Mouse (Mus musculus): ENCODE measurements around the gene Dnajb5. TPM values are rescaled to one million over a fixed set of nuclear protein-coding genes. Genes with fewer than 3 reads are reported as not detected.

The Dnajb5 gene
- polyA plus RNA-seq, 1 experiment from 2014 or later, result 15.4 TPM

GRCm38 (mm10) chr4:42945952-42946351 is 3.7 kb upstream of the Dnajb5 start:
- 0 out of 2 replicates have a peak, but pooled peaks cover 2% of the 10 kb centered on the region for H3K27me3 ChIP-seq (replicated peaks; ENCODE audit: control insufficient read depth, insufficient read depth, low read length)
- peak; percentile 62 for DNase-seq (ENCODE audit: low spot score)

GRCm38 (mm10) chr4:42946733-42947290 is 2.8 kb upstream of the Dnajb5 start:
- H3K4me3 ChIP-seq (ENCODE audit: low read depth, low read length), result no peak overlapping the region
- no peaks in the 10 kb centered on the region for H3K9me3 ChIP-seq (ENCODE audit: control insufficient read depth, low read length)
- no peak overlapping the region for H3K27ac ChIP-seq (replicated peaks; ENCODE audit: low read depth, low read length)
- no peak overlapping the region for H3K9ac ChIP-seq (ENCODE audit: low read depth, low read length)
- 47% methylated on average over 10 of the region's 10 CpGs for WGBS
- ATAC-seq (ENCODE audit: low read depth), result no peak
- no peak overlapping the region for H3K4me2 ChIP-seq (ENCODE audit: low read depth, low read length)
- H3K4me1 ChIP-seq (ENCODE audit: control insufficient read depth, insufficient read depth, low read length), result peaks cover 17% of the 10 kb centered on the region
- no peaks in the 10 kb centered on the region for H3K36me3 ChIP-seq (ENCODE audit: control insufficient read depth, insufficient read depth, low read length)
- H3K27me3 ChIP-seq (replicated peaks; ENCODE audit: control insufficient read depth, insufficient read depth, low read length), result no peaks in the 10 kb centered on the region
- peak; percentile 29 for DNase-seq (ENCODE audit: low spot score)

More at GRCm38 (mm10) chr4:42945952-42946351, 3.7 kb upstream of the Dnajb5 start:
- Histone ChIP-seq H3K27ac (replicated peaks; ENCODE audit: low read depth, low read length) (no peak overlapping the region), H3K9ac (ENCODE audit: low read depth, low read length) (no peak overlapping the region), H3K4me2 (ENCODE audit: low read depth, low read length) (no peak overlapping the region), H3K4me3 (ENCODE audit: low read depth, low read length) (no peak overlapping the region), H3K36me3 (ENCODE audit: control insufficient read depth, insufficient read depth, low read length) (no peaks in the 10 kb centered on the region), H3K4me1 (ENCODE audit: control insufficient read depth, insufficient read depth, low read length) (peaks cover 15% of the 10 kb centered on the region), H3K9me3 (ENCODE audit: control insufficient read depth, low read length) (no peaks in the 10 kb centered on the region)
- ATAC-seq (ENCODE audit: low read depth), result no peak
- WGBS, result 10% methylated on average over 5 of the region's 5 CpGs

- 39% methylated on average over 13 of the region's 13 CpGs for WGBS
- H3K4me2 ChIP-seq (ENCODE audit: low read depth, low read length), result no peak overlapping the region
Observed at GRCm38 (mm10) chr4:42948527-42948926, 1.1 kb upstream of the Dnajb5 start.

GRCm38 (mm10) chr4:42949051-42949675 is 451 bp upstream of the Dnajb5 start:
- peak overlapping the region; percentile 93 for H3K9ac ChIP-seq (ENCODE audit: low read depth, low read length)
- H3K27ac ChIP-seq (replicated peaks; ENCODE audit: low read depth, low read length), result no peak overlapping the region; the same call in 1 of the 2 replicates
- no peaks in the 10 kb centered on the region for H3K27me3 ChIP-seq (replicated peaks; ENCODE audit: control insufficient read depth, insufficient read depth, low read length)
- H3K4me1 ChIP-seq (ENCODE audit: control insufficient read depth, insufficient read depth, low read length), result peaks cover 17% of the 10 kb centered on the region
- DNase-seq (ENCODE audit: low spot score) (no peak), ATAC-seq (ENCODE audit: low read depth) (no peak)
- peak overlapping the region; percentile 81 for H3K4me2 ChIP-seq (ENCODE audit: low read depth, low read length)
- WGBS, result 16% methylated on average over 14 of the region's 14 CpGs
- H3K36me3 ChIP-seq (ENCODE audit: control insufficient read depth, insufficient read depth, low read length), result no peaks in the 10 kb centered on the region
- peak overlapping the region; percentile 74 for H3K4me3 ChIP-seq (ENCODE audit: low read depth, low read length)
- no peaks in the 10 kb centered on the region for H3K9me3 ChIP-seq (ENCODE audit: control insufficient read depth, low read length)

More at GRCm38 (mm10) chr4:42948527-42948926, 1.1 kb upstream of the Dnajb5 start:
- peaks cover 17% of the 10 kb centered on the region for H3K4me1 ChIP-seq (ENCODE audit: control insufficient read depth, insufficient read depth, low read length)
- no peak overlapping the region for H3K27ac ChIP-seq (replicated peaks; ENCODE audit: low read depth, low read length)
- H3K9ac ChIP-seq (ENCODE audit: low read depth, low read length), result no peak overlapping the region
- H3K36me3 ChIP-seq (ENCODE audit: control insufficient read depth, insufficient read depth, low read length), result no peaks in the 10 kb centered on the region
- ATAC-seq (ENCODE audit: low read depth) (no peak), DNase-seq (ENCODE audit: low spot score) (no peak)
- no peaks in the 10 kb centered on the region for H3K27me3 ChIP-seq (replicated peaks; ENCODE audit: control insufficient read depth, insufficient read depth, low read length)
- no peaks in the 10 kb centered on the region for H3K9me3 ChIP-seq (ENCODE audit: control insufficient read depth, low read length)
- no peak overlapping the region for H3K4me3 ChIP-seq (ENCODE audit: low read depth, low read length)

- Histone ChIP-seq H3K36me3 (ENCODE audit: control insufficient read depth, insufficient read depth, low read length) (0 out of 2 replicates have a peak, but pooled peaks cover 4% of the 10 kb centered on the region), H3K27me3 (replicated peaks; ENCODE audit: control insufficient read depth, insufficient read depth, low read length) (no peaks in the 10 kb centered on the region), H3K9me3 (ENCODE audit: control insufficient read depth, low read length) (no peaks in the 10 kb centered on the region), H3K9ac (ENCODE audit: low read depth, low read length) (peak overlapping the region; percentile 93), H3K4me1 (ENCODE audit: control insufficient read depth, insufficient read depth, low read length) (peaks cover 17% of the 10 kb centered on the region), H3K27ac (replicated peaks; ENCODE audit: low read depth, low read length) (peak overlapping the region; percentile 90), H3K4me3 (ENCODE audit: low read depth, low read length) (peak overlapping the region; percentile 74), H3K4me2 (ENCODE audit: low read depth, low read length) (peak overlapping the region; percentile 81)
- peak; percentile 95 for DNase-seq (ENCODE audit: low spot score)
- ATAC-seq (ENCODE audit: low read depth), result peak; percentile 78
- 1% methylated on average over 15 of the region's 27 CpGs for WGBS
Observed at GRCm38 (mm10) chr4:42950065-42950558, 498 bp downstream of the Dnajb5 start.

GRCm38 (mm10) chr4:42951206-42952195 is 1.9 kb downstream of the Dnajb5 start:
- H3K27me3 ChIP-seq (replicated peaks; ENCODE audit: control insufficient read depth, insufficient read depth, low read length), result no peaks in the 10 kb centered on the region
- H3K4me2 ChIP-seq (ENCODE audit: low read depth, low read length), result peak overlapping the region; percentile 81
- no peak for ATAC-seq (ENCODE audit: low read depth)
- 60% methylated on average over 11 of the region's 11 CpGs for WGBS
- DNase-seq (ENCODE audit: low spot score), result no peak
- no peaks in the 10 kb centered on the region for H3K9me3 ChIP-seq (ENCODE audit: control insufficient read depth, low read length)
- H3K4me1 ChIP-seq (ENCODE audit: control insufficient read depth, insufficient read depth, low read length), result peaks cover 17% of the 10 kb centered on the region
- peak overlapping the region; percentile 93; the same call in 1 of the 2 replicates for H3K9ac ChIP-seq (ENCODE audit: low read depth, low read length)
- peaks cover 14% of the 10 kb centered on the region for H3K36me3 ChIP-seq (ENCODE audit: control insufficient read depth, insufficient read depth, low read length)
- peak overlapping the region; percentile 74; the same call in 1 of the 2 replicates for H3K4me3 ChIP-seq (ENCODE audit: low read depth, low read length)
- no peak overlapping the region for H3K27ac ChIP-seq (replicated peaks; ENCODE audit: low read depth, low read length)

- Histone ChIP-seq H3K4me3 (ENCODE audit: low read depth, low read length) (no peak overlapping the region), H3K9me3 (ENCODE audit: control insufficient read depth, low read length) (no peaks in the 10 kb centered on the region), H3K36me3 (ENCODE audit: control insufficient read depth, insufficient read depth, low read length) (peaks cover 24% of the 10 kb centered on the region), H3K27ac (replicated peaks; ENCODE audit: low read depth, low read length) (peak overlapping the region; percentile 29; the same call in 1 of the 2 replicates), H3K9ac (ENCODE audit: low read depth, low read length) (peak overlapping the region; percentile 8; the same call in 1 of the 2 replicates), H3K27me3 (replicated peaks; ENCODE audit: control insufficient read depth, insufficient read depth, low read length) (no peaks in the 10 kb centered on the region), H3K4me2 (ENCODE audit: low read depth, low read length) (peak overlapping the region; percentile 10; the same call in 1 of the 2 replicates), H3K4me1 (ENCODE audit: control insufficient read depth, insufficient read depth, low read length) (peaks cover 17% of the 10 kb centered on the region)
- DNase-seq (ENCODE audit: low spot score), result no peak
- WGBS, result 90% methylated on average over 7 of the region's 7 CpGs
- ATAC-seq (ENCODE audit: low read depth), result no peak
Observed at GRCm38 (mm10) chr4:42952563-42952962, 2.9 kb downstream of the Dnajb5 start.
